Mouse (Mus musculus): ENCODE data around the gene Mfng.

Gene Mfng

GRCm38 (mm10) chr15:78718290-78719250 lies 54.7 kb downstream of the Mfng start, which contains the start of gene Elfn2:
TSS of gene Elfn2 (minus strand) at chr15:78718771.
- DNase-seq (ENCODE audit: low spot score in 2 of 2): peak; percentile 79 to 81

- DNase-seq (ENCODE audit: low spot score in 2 of 2): peak in 1 of 2 experiments; percentile 46
Measured at GRCm38 (mm10) chr15:78716936-78717335, 56.3 kb downstream of the Mfng start.

DNA sequence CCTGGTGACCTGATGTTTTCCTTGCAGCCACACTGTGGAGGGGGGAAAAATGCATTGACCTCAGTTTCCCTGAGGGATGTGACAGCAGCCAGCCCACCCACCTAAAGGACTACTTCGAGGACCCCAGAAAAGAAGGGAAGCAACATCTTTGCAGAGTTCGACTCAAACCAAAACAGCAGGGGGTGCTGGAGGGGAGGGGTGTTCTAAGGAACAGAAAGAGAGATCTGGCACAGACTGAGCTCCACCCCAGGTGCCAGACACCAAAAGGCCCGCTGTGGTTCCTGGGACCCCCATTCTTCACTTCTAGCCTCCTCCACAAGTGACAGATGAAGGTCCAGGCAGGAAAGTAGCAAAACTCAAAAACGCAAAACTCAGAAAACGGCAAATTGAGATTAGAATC lies 57.4 kb downstream of the Mfng start:
- no peak for DNase-seq (ENCODE audit: low spot score in 2 of 2)

GRCm38 (mm10) chr15:78713751-78714150 lies 59.5 kb downstream of the Mfng start:
- DNase-seq (ENCODE audit: low spot score in 2 of 2): peak in 1 of 2 experiments; percentile 54

GRCm38 (mm10) chr15:78712335-78713258 lies 60.7 kb downstream of the Mfng start:
- peak in 1 of 2 experiments; percentile 76 for DNase-seq (ENCODE audit: low spot score in 2 of 2)

DNA sequence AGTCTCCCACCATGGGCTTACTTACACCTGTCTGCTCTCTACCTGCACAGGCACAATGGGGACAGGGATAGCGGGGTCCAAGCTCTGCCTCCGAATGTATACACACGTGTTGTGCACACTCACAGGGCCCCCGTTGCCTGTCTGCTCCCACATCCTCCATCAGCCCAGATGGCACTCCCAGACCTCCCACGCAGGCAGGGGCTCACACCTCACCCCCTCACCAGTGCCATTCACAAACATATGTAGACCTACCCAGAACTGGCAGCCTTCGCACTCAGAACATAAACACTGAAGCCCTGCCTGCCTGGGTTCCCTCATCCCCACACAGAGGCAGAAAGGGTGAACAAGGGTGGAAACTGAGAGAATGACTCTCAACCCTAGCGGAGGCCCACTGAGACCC lies 61.3 kb downstream of the Mfng start:
- peak; percentile 86 to 87 for DNase-seq (ENCODE audit: low spot score in 2 of 2)

GRCm38 (mm10) chr15:78710634-78711033 lies 62.6 kb downstream of the Mfng start:
- peak; percentile 64 to 71 for DNase-seq (ENCODE audit: low spot score in 2 of 2)

DNA sequence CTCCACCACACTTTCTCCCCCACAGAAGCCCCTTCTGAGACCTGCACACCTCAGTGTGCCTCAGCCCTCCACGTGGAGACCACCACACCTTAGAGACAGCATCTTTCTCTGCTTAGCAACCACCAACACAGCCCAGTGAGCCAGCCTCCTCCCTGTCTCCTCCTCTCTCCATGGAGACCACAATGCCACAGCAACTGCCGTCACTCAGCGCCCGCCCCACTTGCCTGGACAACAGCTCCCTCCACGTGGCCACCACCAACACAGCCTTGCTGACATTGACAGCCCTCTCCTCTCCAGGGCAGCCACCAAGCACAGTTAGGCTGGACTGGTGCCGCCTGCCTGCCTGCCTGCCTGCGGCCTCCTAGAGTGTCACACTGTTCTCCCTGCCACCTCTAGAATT lies 63.5 kb downstream of the Mfng start:
- DNase-seq (ENCODE audit: low spot score in 2 of 2): peak; percentile 68 to 81

GRCm38 (mm10) chr15:78706630-78707029 lies 66.6 kb downstream of the Mfng start:
- no peak for DNase-seq (ENCODE audit: low spot score in 2 of 2)

Data from frontal cortex, postnatal 36 days (tissue).